Mouse (Mus musculus) embryonic facial prominence, embryonic 10.5 days (tissue): ENCODE measurements around the gene Gm49383. TPM values are rescaled to one million over a fixed set of nuclear protein-coding genes. Genes with fewer than 3 reads are reported as not detected.

Experiments
- DNase-seq: peaks from one replicate; pipeline ENCODE4 v3.0.0-alpha.2; 2017; ENCODE audit warnings: low spot score
- H3K27ac ChIP-seq: fragments of 300-500 bp; sonication (generic); replicated peaks from 2 replicates; pipeline ENCODE4 v1.5.1; 2016; ENCODE audit warnings: mild to moderate bottlenecking
- H3K27me3 ChIP-seq: fragments of 300-500 bp; sonication (generic); replicated peaks from 2 replicates; pipeline ENCODE4 v1.6.1; 2016; ENCODE audit warnings: low read depth, mild to moderate bottlenecking; ENCODE audit not compliant: poor library complexity, severe bottlenecking
- H3K36me3 ChIP-seq: fragments of 300-500 bp; sonication (generic); replicated peaks from 2 replicates; pipeline ENCODE4 v1.6.1; 2016; ENCODE audit warnings: mild to moderate bottlenecking, moderate library complexity
- H3K4me1 ChIP-seq: fragments of 300-500 bp; sonication (generic); 2 replicates; pipeline ENCODE4 v1.6.1; 2016
- H3K4me3 ChIP-seq: fragments of 300-500 bp; sonication (generic); 2 replicates; pipeline ENCODE4 v1.5.1; 2016; ENCODE audit warnings: mild to moderate bottlenecking, moderate library complexity
- H3K9me3 ChIP-seq: fragments of 300-500 bp; sonication (generic); 2 replicates; pipeline ENCODE4 v1.6.1; 2016; ENCODE audit warnings: mild to moderate bottlenecking
- WGBS: fragments of 180-500 bp; shearing (Covaris S2); methylation state at CpG from one replicate; pipeline ENCODE4 v1.1.7; 2016; 5-methylcytosine and 5-hydroxymethylcytosine counted together
- polyA plus RNA-seq: library from polyadenylated mRNA; unstranded; fragments of >200 nt; fragmentation: Nextera tagmentation; extraction: Ambion mirVana; gene quantifications from 2 replicates; pipeline ENCODE4 v1.2.1, GENCODE M21; 2016

Gm49383 gene
- polyA plus RNA-seq, 1 experiment from 2014 or later, result 57.7 TPM

GRCm38 (mm10) chr12:69191396-69191795 lies 5.5 kb downstream of the Gm49383 start:
- DNase-seq, result no peak
- 89% methylated on average over 5 of the region's 5 CpGs for WGBS
- H3K4me1 ChIP-seq, result peaks cover 17% of the 10 kb centered on the region
- no peaks in the 10 kb centered on the region for H3K27me3 ChIP-seq
- H3K36me3 ChIP-seq, result peaks cover 65% of the 10 kb centered on the region
- H3K9me3 ChIP-seq, result peaks cover 4% of the 10 kb centered on the region; the same call in 1 of the 2 replicates
- no peak overlapping the region for H3K27ac ChIP-seq
- H3K4me3 ChIP-seq, result no peak overlapping the region

- H3K36me3 ChIP-seq, result peaks cover 67% of the 10 kb centered on the region
- WGBS, result 100% methylated on average over 1 of the region's 1 CpGs
- no peaks in the 10 kb centered on the region for H3K27me3 ChIP-seq
- H3K27ac ChIP-seq, result no peak overlapping the region
- H3K4me3 ChIP-seq, result no peak overlapping the region
- H3K4me1 ChIP-seq, result peaks cover 17% of the 10 kb centered on the region
- H3K9me3 ChIP-seq, result peaks cover 4% of the 10 kb centered on the region; the same call in 1 of the 2 replicates
- DNase-seq, result no peak
Observed at GRCm38 (mm10) chr12:69190522-69190921, 6.4 kb downstream of the Gm49383 start.

GRCm38 (mm10) chr12:69190074-69190473 lies 6.8 kb downstream of the Gm49383 start:
- Histone ChIP-seq H3K9me3 (peaks cover 4% of the 10 kb centered on the region; the same call in 1 of the 2 replicates), H3K4me3 (no peak overlapping the region), H3K36me3 (peaks cover 69% of the 10 kb centered on the region), H3K27ac (no peak overlapping the region), H3K27me3 (no peaks in the 10 kb centered on the region), H3K4me1 (peaks cover 17% of the 10 kb centered on the region)
- no peak for DNase-seq
- WGBS, result 87% methylated on average over 9 of the region's 9 CpGs

- WGBS, result 78% methylated on average over 5 of the region's 5 CpGs
- peaks cover 55% of the 10 kb centered on the region for H3K36me3 ChIP-seq
- H3K4me1 ChIP-seq, result peaks cover 29% of the 10 kb centered on the region
- no peak overlapping the region for H3K27ac ChIP-seq
- peaks cover 4% of the 10 kb centered on the region; the same call in 1 of the 2 replicates for H3K9me3 ChIP-seq
- no peak for DNase-seq
- no peaks in the 10 kb centered on the region for H3K27me3 ChIP-seq
- 0 out of 2 replicates have a peak overlapping the region, but pooled peaks have one; percentile 14 for H3K4me3 ChIP-seq
Observed at GRCm38 (mm10) chr12:69186811-69187471, 10.0 kb downstream of the Gm49383 start.

GRCm38 (mm10) chr12:69185371-69185770 lies 11.5 kb downstream of the Gm49383 start:
- H3K4me1 ChIP-seq, result peaks cover 29% of the 10 kb centered on the region
- DNase-seq, result no peak
- WGBS, result 76% methylated on average over 7 of the region's 7 CpGs
- peak overlapping the region; percentile 88 for H3K4me3 ChIP-seq
- no peaks in the 10 kb centered on the region for H3K27me3 ChIP-seq
- peaks cover 52% of the 10 kb centered on the region for H3K36me3 ChIP-seq
- no peaks in the 10 kb centered on the region for H3K9me3 ChIP-seq
- 0 out of 2 replicates have a peak overlapping the region, but pooled peaks have one; percentile 93 for H3K27ac ChIP-seq

DNA sequence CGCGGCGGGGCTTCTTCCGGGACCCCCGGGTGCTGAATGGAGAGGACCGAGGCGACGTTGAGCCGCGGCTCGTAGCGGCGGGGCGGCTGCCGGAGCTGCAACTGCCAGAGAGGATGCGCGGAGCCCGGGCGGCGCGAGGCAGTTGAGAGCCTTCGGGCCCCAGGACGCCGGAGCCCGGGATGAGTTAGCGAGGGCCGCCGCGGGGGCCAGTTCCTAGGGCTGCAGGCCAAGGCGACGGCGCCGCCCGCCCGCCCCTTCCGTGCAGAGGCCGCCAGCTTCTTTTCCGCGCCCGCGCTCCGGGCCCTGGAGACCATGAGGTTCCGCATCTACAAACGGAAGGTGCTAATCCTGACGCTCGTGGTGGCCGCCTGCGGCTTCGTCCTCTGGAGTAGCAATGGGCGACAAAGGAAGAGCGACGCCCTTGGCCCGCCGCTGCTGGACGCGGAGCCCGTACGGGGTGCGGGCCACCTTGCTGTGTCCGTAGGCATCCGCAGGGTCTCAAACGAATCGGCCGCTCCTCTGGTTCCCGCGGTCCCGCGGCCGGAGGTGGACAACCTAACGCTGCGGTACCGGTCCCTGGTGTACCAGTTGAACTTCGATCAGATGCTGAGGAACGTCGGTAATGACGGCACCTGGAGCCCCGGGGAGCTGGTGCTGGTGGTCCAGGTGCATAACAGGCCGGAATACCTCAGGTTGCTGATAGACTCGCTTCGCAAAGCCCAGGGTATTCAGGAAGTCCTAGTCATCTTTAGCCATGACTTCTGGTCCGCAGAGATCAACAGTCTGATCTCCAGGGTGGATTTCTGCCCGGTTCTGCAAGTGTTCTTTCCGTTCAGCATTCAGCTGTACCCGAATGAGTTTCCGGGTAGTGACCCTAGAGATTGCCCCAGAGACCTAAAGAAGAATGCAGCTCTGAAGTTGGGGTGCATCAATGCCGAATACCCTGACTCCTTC lies 12.3 kb downstream of the Gm49383 start:
- H3K36me3 ChIP-seq, result peaks cover 46% of the 10 kb centered on the region

DNA sequence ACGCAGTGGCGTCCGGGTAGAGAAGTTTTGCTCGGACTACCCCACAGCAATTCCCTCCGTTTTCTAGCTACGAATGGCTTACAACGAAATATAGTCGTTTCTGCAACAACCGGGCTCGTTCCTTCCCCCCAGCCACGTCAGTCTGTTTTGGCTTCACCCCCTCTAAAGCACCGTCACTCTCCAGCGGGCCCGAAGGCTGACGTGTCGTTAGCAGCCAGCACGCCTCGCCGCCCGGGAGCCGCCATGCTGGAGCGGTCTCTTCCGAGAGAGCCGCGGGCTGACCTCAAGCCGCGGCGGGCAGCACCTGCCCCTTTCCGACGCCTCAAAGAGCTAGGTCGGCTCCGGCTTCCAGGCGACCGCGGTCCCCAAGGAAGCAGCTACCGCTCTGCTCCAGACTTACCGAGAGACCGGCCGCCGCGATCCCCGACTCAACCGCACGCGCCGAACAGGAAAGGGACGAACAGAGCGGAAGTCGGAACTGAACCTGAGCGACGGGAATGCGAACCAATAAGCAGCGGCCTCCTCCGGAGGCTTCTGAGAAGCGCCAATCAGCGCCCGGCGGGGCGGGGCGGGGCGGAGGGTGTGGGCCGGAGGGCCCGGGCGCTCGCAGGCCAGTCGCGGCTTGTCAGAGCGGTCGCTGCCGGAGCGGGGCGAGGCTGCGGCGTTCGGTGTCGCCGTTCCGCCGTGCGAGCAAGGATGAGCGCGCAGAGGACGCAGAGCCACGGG lies 13.2 kb downstream of the Gm49383 start, which contains the start of the genes Rpl36al and Mgat2:
TSS of gene Rpl36al (minus strand) at position 501 of the 726 bp plus-strand sequence.
TSS of gene Mgat2 (plus strand) at position 575 of the 726 bp plus-strand sequence.
- no peaks in the 10 kb centered on the region for H3K9me3 ChIP-seq
- peaks cover 46% of the 10 kb centered on the region for H3K36me3 ChIP-seq
- H3K27me3 ChIP-seq, result no peaks in the 10 kb centered on the region
- H3K4me3 ChIP-seq, result peak within 1 kb of the TSS; percentile 88
- H3K4me1 ChIP-seq, result peaks cover 29% of the 10 kb centered on the region
- under 1% methylated on average over 84 of the region's 84 CpGs for WGBS
- peak; percentile 98 for DNase-seq
- peak within 1 kb of the TSS; percentile 93 for H3K27ac ChIP-seq

More for the DNA sequence above, 12.3 kb downstream of the Gm49383 start:
- peaks cover 29% of the 10 kb centered on the region for H3K4me1 ChIP-seq
- H3K9me3 ChIP-seq, result no peaks in the 10 kb centered on the region
- peak overlapping the region; percentile 88 for H3K4me3 ChIP-seq
- DNase-seq, result peak; percentile 64
- no peaks in the 10 kb centered on the region for H3K27me3 ChIP-seq
- H3K27ac ChIP-seq, result peak overlapping the region; percentile 93
- WGBS, result 3% methylated on average over 86 of the region's 86 CpGs

- DNase-seq, result no peak
Observed at GRCm38 (mm10) chr12:69181800-69182199, 15.1 kb downstream of the Gm49383 start.

DNA sequence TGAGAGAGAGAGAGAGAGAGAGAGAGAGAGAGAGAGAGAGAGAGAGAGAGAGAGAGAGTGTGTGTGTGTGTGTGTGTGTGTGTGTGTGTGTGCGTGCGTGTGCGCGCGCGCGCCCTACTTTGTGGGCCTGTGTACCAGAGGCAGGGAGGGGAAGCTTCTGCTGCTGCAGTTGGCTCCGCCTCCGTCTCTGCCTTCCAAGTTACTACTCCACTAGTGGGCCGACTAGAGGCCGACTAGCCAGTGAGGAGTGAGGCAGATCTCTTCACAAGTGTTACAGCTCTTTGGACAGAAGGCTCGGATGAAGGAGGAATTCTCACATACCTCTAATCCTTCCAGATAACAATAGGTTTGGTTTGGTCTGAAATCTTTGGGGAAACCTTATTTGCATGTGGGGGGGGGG lies 17.5 kb downstream of the Gm49383 start:
- no peak for DNase-seq
- Histone ChIP-seq H3K4me3 (no peak overlapping the region), H3K36me3 (peaks cover 72% of the 10 kb centered on the region), H3K27me3 (no peaks in the 10 kb centered on the region), H3K9me3 (no peaks in the 10 kb centered on the region), H3K27ac (no peak overlapping the region), H3K4me1 (peaks cover 6% of the 10 kb centered on the region; the same call in 1 of the 2 replicates)
- 85% methylated on average over 12 of the region's 12 CpGs for WGBS

More at GRCm38 (mm10) chr12:69181800-69182199, 15.1 kb downstream of the Gm49383 start:
- H3K27me3 ChIP-seq, result no peaks in the 10 kb centered on the region
- WGBS, result 87% methylated on average over 4 of the region's 4 CpGs
- H3K36me3 ChIP-seq, result peaks cover 51% of the 10 kb centered on the region
- H3K9me3 ChIP-seq, result no peaks in the 10 kb centered on the region
- H3K4me1 ChIP-seq, result peaks cover 25% of the 10 kb centered on the region
- H3K27ac ChIP-seq, result no peak overlapping the region
- H3K4me3 ChIP-seq, result no peak overlapping the region

- Histone ChIP-seq H3K27ac (no peak overlapping the region), H3K9me3 (no peaks in the 10 kb centered on the region), H3K27me3 (no peaks in the 10 kb centered on the region), H3K4me1 (no peaks in the 10 kb centered on the region), H3K4me3 (no peak overlapping the region), H3K36me3 (peaks cover 86% of the 10 kb centered on the region)
- WGBS, result 88% methylated on average over 3 of the region's 3 CpGs
- DNase-seq, result no peak
Observed at GRCm38 (mm10) chr12:69177526-69177925, 19.4 kb downstream of the Gm49383 start.

GRCm38 (mm10) chr12:69175975-69176374 lies 20.9 kb downstream of the Gm49383 start:
- H3K4me1 ChIP-seq, result no peaks in the 10 kb centered on the region
- H3K9me3 ChIP-seq, result no peaks in the 10 kb centered on the region
- no peak for DNase-seq
- H3K36me3 ChIP-seq, result peaks cover 79% of the 10 kb centered on the region
- 92% methylated on average over 3 of the region's 3 CpGs for WGBS
- no peak overlapping the region for H3K4me3 ChIP-seq
- no peaks in the 10 kb centered on the region for H3K27me3 ChIP-seq
- no peak overlapping the region for H3K27ac ChIP-seq

- Histone ChIP-seq H3K36me3 (peaks cover 42% of the 10 kb centered on the region), H3K4me3 (no peak overlapping the region), H3K27me3 (no peaks in the 10 kb centered on the region), H3K4me1 (peaks cover 16% of the 10 kb centered on the region), H3K27ac (no peak overlapping the region), H3K9me3 (no peaks in the 10 kb centered on the region)
- no peak for DNase-seq
- 90% methylated on average over 2 of the region's 2 CpGs for WGBS
Observed at GRCm38 (mm10) chr12:69171307-69171706, 25.6 kb downstream of the Gm49383 start.
